Mouse (Mus musculus): ENCODE data around the gene Mpp3.
"Not testable (repeated sequence)": the region's sequence is repeated elsewhere in the genome, so short reads cannot be mapped to it uniquely, and the experiment has no call there.

Mpp3 gene

DNA sequence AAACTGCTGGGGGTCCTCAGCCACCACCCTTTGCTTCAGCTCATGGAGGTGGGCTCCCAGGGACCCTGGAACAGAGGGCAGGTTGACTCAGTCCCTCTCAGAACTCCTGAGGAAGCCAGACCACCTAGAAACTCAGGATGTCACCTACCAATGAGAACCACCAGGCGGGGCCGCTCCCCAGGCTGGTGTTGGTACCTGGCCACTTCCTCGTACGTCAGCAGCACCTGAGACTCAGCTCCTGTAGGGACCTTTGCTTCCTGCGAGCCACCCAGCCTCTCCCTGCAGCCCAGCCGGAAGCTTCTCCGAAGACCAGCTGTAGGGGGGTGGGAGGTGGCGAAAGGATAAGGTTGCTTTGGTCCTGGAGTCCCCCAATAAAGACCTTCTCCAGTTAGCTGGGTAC lies 19.9 kb downstream of the Mpp3 start:
- DNase-seq = no peak

DNA sequence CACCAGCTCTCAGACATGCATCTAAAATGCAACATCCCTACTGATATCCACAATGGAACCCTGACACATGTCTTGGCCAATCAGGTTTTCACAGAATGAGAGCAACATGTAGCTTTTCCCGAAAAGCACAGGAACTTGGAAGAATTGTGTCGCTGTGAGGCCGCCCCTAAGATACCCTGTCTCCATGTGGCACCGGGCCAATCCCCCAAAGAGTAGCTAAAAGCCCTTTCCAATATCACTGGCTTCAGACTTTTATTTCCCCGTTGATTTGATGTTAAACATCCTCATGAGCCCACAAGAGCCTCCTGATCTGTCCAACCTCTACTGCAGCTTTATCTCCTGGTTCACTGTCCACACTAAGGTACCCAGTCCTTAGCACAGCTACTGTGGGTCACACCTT lies 21.6 kb downstream of the Mpp3 start:
- no peak for DNase-seq

DNA sequence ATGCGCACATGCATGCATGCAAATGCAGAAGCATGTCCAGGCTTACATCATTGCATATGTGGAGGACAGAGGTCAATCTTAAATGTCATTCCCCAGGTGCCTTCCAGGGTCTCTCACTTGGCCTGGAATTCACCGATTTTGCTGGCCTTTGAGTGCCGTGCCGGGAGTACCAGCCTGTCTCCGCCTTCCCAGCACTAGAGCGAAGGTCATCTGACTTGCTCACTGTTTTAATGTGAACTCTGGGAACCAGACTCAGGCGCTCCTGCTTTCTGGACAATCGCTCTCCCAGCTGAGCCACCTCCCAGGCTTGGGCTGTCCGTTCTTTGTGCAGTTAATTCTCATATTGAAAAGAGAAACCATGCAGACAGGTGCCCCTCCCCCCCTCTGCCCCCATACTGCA lies 22.0 kb downstream of the Mpp3 start:
- peak; percentile 18 for DNase-seq

DNA sequence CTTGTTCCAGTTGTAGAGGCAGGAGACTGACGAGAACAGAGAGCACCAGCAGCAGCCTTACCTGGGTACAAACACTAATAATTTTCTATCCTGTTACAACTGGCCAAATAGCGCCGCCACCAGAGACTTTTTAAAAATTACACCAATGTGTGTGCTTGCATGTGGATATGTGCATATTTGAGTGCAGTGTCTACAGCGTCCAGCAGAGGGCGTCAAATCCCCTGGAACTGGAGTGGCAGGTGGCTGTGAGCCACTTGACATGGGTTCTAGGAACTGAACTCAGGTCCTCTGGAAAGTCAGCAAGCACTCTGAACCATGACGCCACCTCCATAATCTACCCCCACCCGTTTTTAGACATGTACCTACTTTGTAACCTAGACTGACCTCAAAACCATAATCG lies 24.0 kb downstream of the Mpp3 start:
- DNase-seq = no peak

DNA sequence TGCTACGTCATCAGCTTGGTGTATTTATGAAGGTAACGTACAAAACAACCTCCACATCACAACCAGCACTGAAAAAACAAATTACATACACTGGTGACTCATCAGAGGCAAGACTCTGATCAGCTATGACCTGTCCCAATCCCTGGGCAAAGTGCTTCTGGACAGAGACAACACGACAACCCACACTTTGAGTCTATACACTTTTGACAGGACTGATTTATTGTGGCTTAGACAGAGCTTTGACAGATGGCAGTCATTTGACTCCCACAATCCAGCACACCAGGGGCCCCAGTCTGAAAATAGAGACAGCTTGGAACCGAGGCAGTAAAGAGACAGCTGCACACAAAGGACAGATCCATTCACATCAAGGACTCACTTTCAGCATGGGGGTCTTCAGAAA lies 28.8 kb downstream of the Mpp3 start:
- DNase-seq = no peak

DNA sequence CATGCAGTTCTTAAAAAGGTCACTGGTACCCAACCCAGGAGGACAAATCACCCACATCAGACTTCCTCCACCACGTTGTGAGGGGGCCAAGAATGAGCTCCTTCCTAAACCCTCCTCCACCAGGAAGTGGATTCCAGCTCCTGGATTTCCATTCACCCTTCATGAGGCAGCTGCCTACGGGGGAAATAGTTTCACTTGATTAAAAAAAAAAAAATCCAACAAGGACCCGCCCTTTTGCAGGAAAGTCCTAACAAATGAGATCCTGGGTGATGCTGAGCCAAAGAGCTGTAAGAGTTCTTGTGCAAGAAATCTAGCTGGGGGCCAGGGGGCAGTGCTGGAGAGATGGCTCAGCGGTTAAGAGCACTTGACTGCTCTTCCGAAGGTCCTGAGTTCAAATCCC lies 30.0 kb downstream of the Mpp3 start:
- peak; percentile 35 for DNase-seq

DNA sequence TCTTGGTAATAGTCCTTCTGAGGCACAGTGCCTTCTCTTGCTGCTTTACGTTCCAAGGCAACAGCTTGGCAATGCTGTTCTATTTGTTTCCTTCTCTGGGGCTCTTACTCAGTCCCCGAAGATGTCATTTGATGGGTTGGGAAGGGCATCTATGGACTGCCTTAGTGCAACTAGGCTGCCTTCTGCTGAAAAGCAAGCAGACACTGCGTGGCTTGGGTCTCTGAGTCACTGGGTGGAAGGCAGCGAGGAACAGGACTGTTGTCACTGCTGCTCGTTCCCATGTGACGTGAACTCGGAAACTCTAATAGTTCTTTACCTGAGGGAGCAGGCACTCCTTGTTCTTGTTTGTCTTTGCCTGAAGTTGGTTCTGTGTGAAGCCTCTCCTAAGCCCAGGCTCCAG lies 32.3 kb downstream of the Mpp3 start:
- DNase-seq = no peak

DNA sequence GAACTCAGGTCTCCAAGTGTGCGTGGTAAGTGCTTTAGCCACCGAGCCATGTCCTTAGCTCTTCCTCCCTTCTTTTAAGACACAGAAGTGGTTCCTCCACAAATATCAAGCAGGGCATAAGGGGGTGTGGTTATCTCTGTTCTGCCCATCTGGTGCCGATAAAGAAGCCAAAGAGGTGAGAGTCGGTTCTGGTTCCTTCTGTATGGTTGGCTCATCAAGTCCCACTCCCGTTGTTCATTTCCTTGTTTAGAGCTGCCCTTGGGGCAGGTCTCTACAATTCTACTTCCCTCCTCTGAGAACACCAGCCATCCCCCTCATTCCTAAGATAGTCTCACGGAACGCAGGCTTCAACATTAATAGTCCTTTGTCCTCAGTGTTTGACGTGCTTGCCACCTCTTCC lies 34.2 kb downstream of the Mpp3 start:
- no peak for DNase-seq

DNA sequence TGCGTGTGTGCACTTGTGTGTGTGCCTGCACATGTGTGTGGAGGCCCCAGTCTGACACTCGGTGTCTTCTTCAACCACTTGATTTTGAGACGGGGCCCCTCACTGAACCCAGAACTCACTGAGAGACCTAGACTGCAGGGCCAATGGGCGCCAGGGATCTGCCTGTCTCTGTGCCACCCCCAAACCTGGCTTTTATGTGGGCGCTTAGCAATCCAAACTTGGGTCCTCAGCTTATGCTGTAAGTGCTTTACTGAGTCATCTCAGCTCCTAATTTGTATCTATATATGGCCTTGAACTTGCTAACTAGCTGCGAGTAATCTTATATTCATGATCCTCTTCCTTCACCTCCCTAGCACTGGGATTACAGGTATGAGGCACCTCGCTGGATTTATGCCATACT lies 35.9 kb downstream of the Mpp3 start:
- DNase-seq = no peak

DNA sequence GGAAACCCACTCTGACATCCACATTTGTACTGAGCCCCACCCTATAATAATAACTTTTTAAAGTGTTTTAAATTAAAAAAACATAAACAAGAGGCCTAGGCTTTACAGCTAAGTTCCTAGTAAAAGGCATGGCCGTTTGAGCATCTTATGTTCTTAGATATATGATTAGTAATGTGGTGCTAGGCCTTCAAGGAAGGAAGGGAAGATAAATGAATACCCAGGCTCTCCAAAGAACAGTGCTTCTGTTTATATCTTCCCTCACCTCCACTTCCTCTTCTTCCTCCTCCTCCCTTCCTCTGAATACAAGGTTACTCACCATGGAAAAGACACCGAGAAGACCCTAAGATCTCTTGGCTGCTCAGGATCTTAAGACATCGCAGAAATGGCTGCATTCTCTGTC lies 36.4 kb downstream of the Mpp3 start:
- DNase-seq = no peak

DNA sequence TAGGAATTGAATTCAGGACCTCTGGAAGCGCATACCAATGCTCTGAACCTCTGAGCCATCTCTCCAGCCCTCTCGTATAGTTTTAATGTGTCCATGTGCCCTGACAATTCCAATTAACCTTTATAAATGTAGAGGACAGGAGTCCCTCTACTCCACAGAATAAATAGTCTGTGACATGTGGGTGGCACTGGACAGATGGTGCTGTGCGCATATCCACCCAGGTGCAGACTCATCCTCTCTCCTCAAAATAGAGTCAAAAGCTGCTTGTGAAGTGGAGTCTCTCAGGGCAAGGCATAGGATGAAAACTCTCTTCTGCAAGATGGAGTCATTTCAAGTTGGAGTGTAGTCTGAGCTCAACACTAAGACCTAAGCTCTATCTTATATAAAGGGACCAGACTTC lies 38.0 kb downstream of the Mpp3 start:
- no peak for DNase-seq

DNA sequence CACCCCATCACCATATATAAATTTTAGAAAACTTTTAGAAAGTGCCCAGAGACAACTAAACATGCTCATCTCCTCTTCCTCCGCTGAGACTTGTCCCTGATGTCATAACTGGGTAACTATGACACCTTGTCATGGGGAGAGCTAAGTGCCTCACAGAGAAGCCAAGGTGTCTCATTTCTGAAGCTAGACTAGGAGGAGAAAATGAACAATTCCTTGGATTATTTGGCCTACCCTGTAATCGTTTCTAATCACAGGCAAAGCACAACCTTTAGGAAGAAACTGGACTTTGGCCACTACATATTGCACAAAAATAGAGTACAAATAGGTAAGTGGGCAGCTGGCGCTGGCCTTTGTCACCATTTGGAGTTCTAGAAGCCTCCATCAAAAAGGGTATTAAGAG lies 41.3 kb downstream of the Mpp3 start, which contains the start of gene Dusp3:
Gene Dusp3, minus strand, starts transcription at position 101 of the 400 bp plus-strand sequence.
- no peak for DNase-seq

DNA sequence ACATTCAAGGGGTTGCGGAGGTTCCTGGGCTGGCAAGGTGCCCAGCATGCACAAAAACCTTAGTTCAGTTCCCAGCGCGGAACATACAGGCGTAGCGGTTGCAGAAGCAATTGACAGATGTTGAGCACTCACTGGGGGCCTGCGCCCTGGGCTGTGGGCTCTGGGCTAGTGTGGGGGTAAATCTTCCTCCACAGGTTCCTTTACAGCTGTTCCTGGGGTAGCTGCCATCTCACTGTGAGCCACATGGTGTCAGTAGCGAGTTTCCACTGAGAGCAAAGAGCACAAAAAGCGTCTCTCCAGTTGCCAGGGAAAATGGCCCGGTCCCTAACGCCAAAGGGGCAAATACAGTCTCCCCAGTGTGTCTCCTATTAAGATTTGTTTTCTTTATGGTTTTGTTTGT lies 42.3 kb downstream of the Mpp3 start:
- DNase-seq = peak; percentile 91

DNA sequence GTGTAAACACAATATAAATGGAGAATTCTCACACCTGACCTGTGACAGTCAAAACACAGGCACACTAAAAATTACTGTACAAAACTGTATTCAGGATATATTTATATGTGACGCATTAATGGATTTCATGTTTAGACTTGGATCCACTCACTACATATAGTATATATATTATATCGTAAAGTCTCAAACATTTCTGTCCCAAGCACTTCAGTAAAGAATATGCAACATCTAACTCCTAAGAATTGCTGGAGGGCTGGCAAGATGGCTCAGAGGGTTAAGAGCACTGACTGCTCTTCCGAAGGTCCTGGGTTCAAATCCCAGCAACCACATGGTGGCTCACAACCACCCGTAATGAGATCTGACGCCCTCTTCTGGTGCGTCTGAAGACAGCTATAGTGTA lies 42.8 kb downstream of the Mpp3 start:
- not testable (repeated sequence) for DNase-seq

DNA sequence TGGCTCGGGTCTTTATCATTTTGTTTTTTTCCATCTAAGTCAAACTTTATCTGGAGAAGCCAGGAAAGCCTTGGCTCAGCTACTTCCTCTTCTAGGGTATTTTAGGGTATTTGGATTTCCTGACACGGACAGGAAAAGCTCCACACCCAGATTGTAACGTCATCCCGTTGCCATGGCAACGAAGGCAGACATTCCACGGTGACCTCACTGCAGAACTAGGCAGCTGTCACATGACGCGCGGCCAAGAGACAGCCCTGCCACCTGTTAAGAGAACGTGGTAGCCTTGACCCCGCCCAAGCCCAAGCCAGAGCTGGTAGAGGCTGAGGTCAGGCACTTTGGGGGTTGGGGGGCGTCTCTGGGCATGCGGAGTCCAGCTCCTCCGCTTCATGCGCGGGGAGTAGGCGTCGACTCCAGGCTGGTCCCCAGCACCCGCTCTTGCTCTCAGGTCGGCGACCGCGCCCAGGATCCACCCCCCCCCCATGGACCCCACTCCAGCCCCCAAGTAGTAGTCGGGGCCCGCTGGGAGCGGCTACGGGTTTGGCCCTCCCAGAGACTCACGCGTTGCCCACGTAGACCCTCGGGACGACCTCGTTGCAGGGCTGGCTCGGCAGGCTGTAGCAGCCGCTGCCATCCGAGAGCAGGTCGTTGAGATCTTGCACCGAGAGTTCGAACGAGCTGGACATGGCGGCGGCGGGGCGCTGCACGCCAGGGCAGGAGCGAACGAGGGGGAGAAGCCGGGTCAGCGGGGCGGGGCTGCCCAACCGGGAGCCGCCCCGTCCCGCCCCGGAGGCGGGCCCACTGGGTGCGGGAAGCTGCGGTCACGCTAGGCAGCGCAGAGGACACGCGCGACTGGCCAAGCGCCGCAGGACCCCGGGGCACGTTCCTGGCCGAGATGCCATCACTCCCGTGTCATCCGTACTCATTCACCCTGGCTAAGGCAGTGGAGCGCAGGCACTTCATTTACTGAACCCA lies 43.9 kb downstream of the Mpp3 start, which contains the start of gene Cfap97d1:
Gene Cfap97d1, plus strand, starts transcription at position 226 of the 972 bp plus-strand sequence.
- peak; percentile 97 for DNase-seq

DNA sequence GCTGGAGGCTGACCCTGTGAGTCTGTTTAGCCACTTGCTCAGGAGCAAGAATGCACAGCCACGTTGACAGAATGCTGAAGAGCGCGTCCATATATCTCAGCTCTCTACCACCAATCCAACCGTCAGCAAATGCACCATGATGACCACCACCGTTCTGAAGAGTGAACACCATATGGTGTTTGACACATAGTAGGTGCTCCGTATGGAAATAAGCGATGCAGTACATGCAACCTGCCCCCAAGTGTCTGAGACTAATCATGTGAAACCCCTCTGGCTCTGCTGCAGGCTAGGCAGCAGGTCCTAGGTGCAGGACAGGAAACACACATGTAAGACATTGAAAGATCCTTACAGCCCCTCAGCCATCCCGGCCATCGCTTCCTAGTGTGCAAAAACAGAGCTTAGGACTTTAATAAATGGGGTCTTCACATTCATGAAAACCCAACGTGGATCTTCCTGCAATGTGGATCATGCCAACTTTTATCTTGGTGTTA lies 44.8 kb downstream of the Mpp3 start:
- no peak for DNase-seq

DNA sequence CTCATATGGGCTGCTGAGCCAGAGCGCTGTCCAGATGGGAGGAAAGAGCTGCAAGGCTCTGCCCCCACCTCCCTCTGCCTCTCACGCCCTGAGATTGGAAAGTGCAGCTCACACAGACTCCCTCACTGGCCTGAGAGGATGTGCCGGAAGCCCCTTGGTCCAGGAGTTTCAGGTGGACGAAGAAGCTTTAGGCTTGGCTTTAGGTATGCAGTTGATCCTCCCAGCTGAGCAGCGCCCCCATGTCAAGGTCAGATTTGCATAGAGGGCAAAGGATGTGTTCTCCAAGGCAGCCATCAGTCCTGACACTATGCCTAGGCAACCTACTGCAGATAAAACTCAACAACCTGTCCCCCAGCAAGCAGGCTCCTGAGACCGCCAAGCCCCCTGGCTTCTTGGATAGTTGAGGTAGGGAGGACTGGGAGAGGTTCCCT lies 45.3 kb downstream of the Mpp3 start:
- DNase-seq = peak; percentile 59

DNA sequence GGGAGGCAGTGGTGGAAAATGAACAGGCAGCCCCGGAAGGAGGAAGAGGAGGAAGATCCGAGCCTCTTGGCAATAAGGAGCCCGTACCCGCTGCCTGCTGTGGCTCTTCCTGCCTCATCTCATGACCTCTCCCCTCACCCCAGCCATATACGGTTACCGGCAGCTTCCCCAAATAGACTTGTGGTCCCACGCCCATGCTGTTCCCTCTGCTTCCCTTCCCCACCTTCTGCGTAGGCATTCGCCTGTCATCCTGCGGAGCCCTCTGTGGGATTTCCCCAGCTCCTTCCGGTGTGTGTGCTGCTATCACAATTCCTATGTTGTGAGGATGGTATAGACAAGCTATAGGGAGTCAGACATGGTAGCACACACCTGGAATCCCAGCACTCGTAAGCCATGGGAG lies 46.4 kb downstream of the Mpp3 start:
- DNase-seq = no peak

DNA sequence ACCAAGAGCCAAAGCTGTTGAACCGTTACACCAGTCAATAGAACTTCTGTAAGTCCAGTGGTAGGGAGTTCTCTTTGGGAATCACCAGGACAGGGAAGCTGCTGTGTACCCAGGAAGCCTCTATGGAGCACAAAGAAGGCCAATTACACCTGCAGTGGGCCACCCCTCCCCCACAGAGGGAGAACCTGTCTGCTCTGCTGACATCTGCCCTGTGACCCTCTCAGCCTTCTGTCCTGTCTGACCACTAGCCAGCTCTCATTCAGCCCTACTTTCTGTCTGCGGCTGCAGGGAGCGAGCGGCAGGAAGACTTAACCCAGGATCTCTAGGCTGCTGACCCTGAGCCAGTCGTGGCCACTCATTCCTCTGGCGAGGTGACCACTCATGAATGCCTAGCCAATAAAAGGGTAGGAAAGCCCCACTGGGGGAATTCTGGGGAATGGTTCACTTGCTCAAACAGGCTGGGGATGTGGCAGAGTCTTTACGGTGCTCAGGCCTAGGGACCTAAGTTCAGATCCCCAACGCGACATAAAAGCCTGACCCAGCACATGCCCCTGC lies 47.6 kb downstream of the Mpp3 start:
- DNase-seq = no peak

DNA sequence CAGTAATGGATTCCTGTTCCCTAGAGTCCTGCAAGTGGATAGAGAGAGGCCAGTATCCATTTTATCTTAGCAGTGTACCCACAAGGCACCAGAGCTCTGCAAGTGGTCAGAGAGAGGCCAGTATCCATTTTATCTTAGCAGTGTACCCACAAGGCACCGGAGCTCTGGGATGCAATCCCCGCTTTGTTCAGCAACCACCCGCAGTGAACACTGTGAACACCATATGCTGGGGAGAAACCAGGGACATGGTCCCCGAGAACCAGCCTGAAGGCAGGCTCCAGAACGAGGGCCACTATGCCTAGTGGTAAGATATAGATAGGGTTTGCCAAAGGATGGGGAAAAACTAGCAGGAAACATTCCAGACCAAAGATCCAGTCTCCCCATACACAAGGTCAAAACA lies 49.1 kb downstream of the Mpp3 start:
- DNase-seq = no peak

DNA sequence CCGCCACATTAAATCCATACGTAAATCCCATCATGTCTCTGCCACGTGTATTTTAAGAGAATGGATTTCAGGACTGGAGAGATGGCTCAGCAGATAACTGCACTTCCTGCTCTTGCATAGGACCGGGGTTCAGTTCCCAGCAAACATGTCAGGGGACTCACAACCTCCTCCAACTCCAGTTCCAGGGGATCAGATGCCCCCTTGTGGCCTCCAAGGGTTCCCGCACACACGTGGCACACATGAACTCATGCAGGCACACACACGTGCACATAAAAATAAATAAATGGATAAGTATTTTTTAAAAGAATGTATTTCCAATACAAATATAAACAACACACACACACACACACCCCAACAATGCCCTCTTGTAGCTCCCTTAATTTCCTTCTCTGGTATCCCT lies 51.3 kb downstream of the Mpp3 start:
- DNase-seq = no peak

DNA sequence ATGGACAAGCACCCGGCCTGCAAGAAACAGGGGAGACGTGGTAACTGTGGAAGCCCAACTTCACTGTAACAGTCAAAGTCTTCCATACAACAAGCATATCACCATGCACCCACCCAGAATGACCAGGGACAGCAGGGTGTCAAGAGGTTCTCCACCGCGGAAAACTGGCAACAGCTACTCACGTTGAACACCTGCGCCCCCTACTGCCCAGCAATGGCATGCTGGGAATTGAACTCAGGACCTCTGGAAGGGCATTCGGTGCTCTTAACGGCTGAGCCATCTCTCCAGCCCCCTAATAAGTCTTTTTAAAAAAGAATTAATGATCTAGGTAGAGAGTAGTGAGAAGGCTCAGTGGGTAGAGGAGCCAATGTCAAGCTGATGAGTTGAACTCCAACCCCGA lies 53.3 kb downstream of the Mpp3 start:
- DNase-seq = no peak

DNA sequence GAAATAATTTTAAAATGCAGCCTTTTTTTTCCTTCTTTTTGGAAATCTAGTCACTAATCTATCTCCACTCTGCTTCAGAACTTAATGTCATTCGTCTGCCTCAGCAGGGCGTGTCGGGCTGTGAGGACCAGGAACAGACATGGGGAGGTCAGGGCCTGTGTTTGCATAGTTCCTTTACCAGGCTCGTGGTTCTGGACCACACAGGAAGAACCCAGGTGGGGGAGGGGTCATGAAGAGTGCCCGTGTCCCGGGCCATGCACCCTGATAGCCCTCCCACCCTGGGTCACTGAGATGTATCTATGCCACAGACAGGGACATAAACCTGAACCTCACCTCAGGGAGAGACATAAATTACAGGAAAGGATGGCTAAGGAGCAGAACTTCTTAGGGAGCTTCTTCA lies 54.1 kb downstream of the Mpp3 start:
- no peak for DNase-seq

DNA sequence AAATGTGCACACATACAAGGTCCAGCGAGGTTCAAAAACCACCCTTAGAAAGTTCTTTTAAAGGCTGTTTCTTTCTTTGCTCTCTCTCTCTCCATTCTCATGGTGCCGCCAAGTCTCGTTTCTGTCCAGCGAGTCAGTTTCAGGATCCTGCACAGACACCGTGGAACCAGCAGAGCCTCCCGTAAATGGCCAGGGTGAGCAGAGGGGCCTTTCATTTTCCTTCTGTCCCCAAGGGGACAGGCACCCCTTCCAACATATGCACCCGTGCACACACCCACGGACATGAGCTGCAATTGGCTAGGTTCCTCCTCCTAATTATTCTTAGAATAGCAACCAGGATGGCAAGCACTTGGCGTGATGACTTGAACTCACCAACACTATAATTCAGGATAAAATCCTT lies 54.8 kb downstream of the Mpp3 start:
- no peak for DNase-seq
